Comparison of ENCODE assay signal across 14 mouse cellular contexts in genomic region chr15:4378766-4379165, GRCm38 (mm10). TPM values are rescaled to one million over a fixed set of nuclear protein-coding genes. Genes with fewer than 3 reads are reported as not detected.
DNase-seq lines count a peak whose midpoint lies in the region; ATAC-seq and TF ChIP-seq lines count a peak whose summit lies in the region.
"Had no signal": no experiment of that assay in that cellular context is flagged by ENCODE, and none has a peak within 500 bp of the region (broad histone marks: within the 10 kb centered on the region; RNA-seq: fewer than 3 reads in every experiment).

No protein-coding gene starts in this region.

- no peak for DNase-seq in hindbrain, embryonic 10.5 days (ENCODE audit: low spot score)
- DNase-seq in Patski (ENCODE audit: low read depth, low spot score): peak; percentile 17
- peak; percentile 70 for DNase-seq in cerebellum, adult 9-10 months
- no peak for DNase-seq in right cerebral cortex, postnatal 14 days
- DNase-seq in ovary, adult 18-20 months (ENCODE audit: low spot score): no peak
- DNase-seq: layer of hippocampus, adult 9-11 months; liver, embryonic 13.5 days; lung, postnatal 10 days had no signal

- no peaks in the 10 kb centered on the region for H3K27me3 ChIP-seq in hindbrain, embryonic 13.5 days
- H3K27me3 ChIP-seq in hindbrain, embryonic 10.5 days (ENCODE audit: insufficient read depth, poor library complexity, severe bottlenecking): peaks cover 14% of the 10 kb centered on the region
- H3K27me3 ChIP-seq in Patski: no peaks in the 10 kb centered on the region
- H3K27me3 ChIP-seq in midbrain, embryonic 15.5 days (replicated peaks): no peaks in the 10 kb centered on the region
- H3K27me3 ChIP-seq: liver, embryonic 13.5 days; midbrain, embryonic 12.5 days had no signal

- CTCF ChIA-PET in Patski (lab: Charles Lee): no interaction called here

- peaks cover 30% of the 10 kb centered on the region for H3K4me1 ChIP-seq in hindbrain, embryonic 13.5 days (replicated peaks)
- peaks cover 24% of the 10 kb centered on the region; the same call in 1 of the 2 replicates for H3K4me1 ChIP-seq in hindbrain, embryonic 10.5 days (replicated peaks)
- peaks cover 20% of the 10 kb centered on the region for H3K4me1 ChIP-seq in midbrain, embryonic 15.5 days
- H3K4me1 ChIP-seq: liver, embryonic 13.5 days had no signal

- no peak for TF ChIP-seq CTCF in Patski (IDR thresholded peaks at IDR 0.05)

- H3K9me3 ChIP-seq in hindbrain, embryonic 13.5 days: no peaks in the 10 kb centered on the region
- H3K9me3 ChIP-seq in hindbrain, embryonic 10.5 days: no peaks in the 10 kb centered on the region
- no peaks in the 10 kb centered on the region for H3K9me3 ChIP-seq in midbrain, embryonic 15.5 days
- H3K9me3 ChIP-seq: embryonic facial prominence, embryonic 15.5 days; liver, embryonic 13.5 days; midbrain, embryonic 12.5 days had no signal

- no peak for ATAC-seq in hindbrain, embryonic 13.5 days (ENCODE audit: low FRiP score)
- ATAC-seq in Patski: peak; percentile 78
- no peak for ATAC-seq in midbrain, embryonic 15.5 days (replicated peaks)

- peak overlapping the region; percentile 26 for H3K4me2 ChIP-seq in hindbrain, embryonic 13.5 days
- H3K4me2 ChIP-seq in midbrain, embryonic 15.5 days: peak overlapping the region; percentile 28
- H3K4me2 ChIP-seq: embryonic facial prominence, embryonic 15.5 days; liver, embryonic 13.5 days; midbrain, embryonic 12.5 days had no signal

- H3K36me3 ChIP-seq in hindbrain, embryonic 13.5 days: no peaks in the 10 kb centered on the region
- H3K36me3 ChIP-seq in hindbrain, embryonic 10.5 days: no peaks in the 10 kb centered on the region
- no peaks in the 10 kb centered on the region for H3K36me3 ChIP-seq in midbrain, embryonic 15.5 days (replicated peaks)
- H3K36me3 ChIP-seq: embryonic facial prominence, embryonic 15.5 days; liver, embryonic 13.5 days; midbrain, embryonic 12.5 days had no signal

- 66% methylated on average over 5 of the region's 5 CpGs for WGBS in hindbrain, embryonic 13.5 days
- WGBS in hindbrain, embryonic 10.5 days: 75% methylated on average over 5 of the region's 5 CpGs
- WGBS in midbrain, embryonic 15.5 days: 55% methylated on average over 5 of the region's 5 CpGs

- H3K27ac ChIP-seq in hindbrain, embryonic 13.5 days: no peak overlapping the region
- H3K27ac ChIP-seq in hindbrain, embryonic 10.5 days: no peak overlapping the region
- no peak overlapping the region for H3K27ac ChIP-seq in midbrain, embryonic 15.5 days
- H3K27ac ChIP-seq: embryonic facial prominence, embryonic 15.5 days; kidney, postnatal 0 days; liver, embryonic 13.5 days; midbrain, embryonic 12.5 days had no signal

- no peak overlapping the region for H3K9ac ChIP-seq in hindbrain, embryonic 13.5 days
- H3K9ac ChIP-seq in midbrain, embryonic 15.5 days: no peak overlapping the region
- H3K9ac ChIP-seq: embryonic facial prominence, embryonic 15.5 days; liver, embryonic 13.5 days; midbrain, embryonic 12.5 days had no signal

- in situ Hi-C loops in Patski (cut with MboI; ENCODE audit: low pct_unique_long_range_greater_than_20kb): no loop called here

- POLR2A ChIA-PET in Patski (lab: Charles Lee): interaction anchor here (0.6 kb wide), 1 partner anchor 514 kb away, joined by 3 read pairs; no protein-coding TSS in a partner anchor

- no peak overlapping the region for H3K4me3 ChIP-seq in hindbrain, embryonic 13.5 days
- no peak overlapping the region for H3K4me3 ChIP-seq in hindbrain, embryonic 10.5 days
- no peak overlapping the region for H3K4me3 ChIP-seq in midbrain, embryonic 15.5 days
- H3K4me3 ChIP-seq: embryonic facial prominence, embryonic 15.5 days; liver, embryonic 13.5 days; midbrain, embryonic 12.5 days had no signal

RNA-seq across cellular contexts. Expression of gene Plcxd3, which starts 3.5 kb away (rescaled TPM):
- 55.1 and 64.3 TPM in 2 replicates for polyA plus RNA-seq in hindbrain, embryonic 13.5 days (2015; fragmentation: Nextera tagmentation; extraction: Ambion mirVana)
- 4.8 and 10.8 TPM in 2 replicates for polyA plus RNA-seq in hindbrain, embryonic 10.5 days (2016; fragmentation: Nextera tagmentation; extraction: Ambion mirVana)
- not detected for polyA plus RNA-seq in Patski (2021)
- polyA plus RNA-seq in midbrain, embryonic 15.5 days (2015; fragmentation: Nextera tagmentation; extraction: Ambion mirVana): 88.5 and 98.9 TPM in 2 replicates
- polyA plus RNA-seq: testis, adult 2 months had no signal

Comparison
In these comparisons a context has a peak if more than half of its experiments do, and no peak if none do; other contexts are left out.
1. DNase-seq: peak in Patski (single experiment) and cerebellum, adult 9-10 months (single experiment); none in hindbrain, embryonic 10.5 days (single experiment), right cerebral cortex, postnatal 14 days (single experiment) and ovary, adult 18-20 months (single experiment).